Mouse (Mus musculus) spleen, postnatal 36 days (tissue): Measurements from ENCODE around the gene Grxcr1.

ENCODE experiments used
- DNase-seq, 2 experiments: peaks; one replicate each; pipeline ENCODE4 v3.0.0; 2022; ENCODE audit warnings: low spot score in 2 of 2, mixed read lengths in 1 of 2

Gene Grxcr1

GRCm38 (mm10) chr5:68031744-68032143 is at the start of gene Grxcr1:
TSS of gene Grxcr1 (plus strand) at chr5:68031835.
- DNase-seq = no peak

GRCm38 (mm10) chr5:67981946-67982526 is 49.6 kb upstream of the Grxcr1 start:
- no peak for DNase-seq

GRCm38 (mm10) chr5:67990426-67990825 is 41.2 kb upstream of the Grxcr1 start:
- DNase-seq = no peak

- no peak for DNase-seq
Observed at GRCm38 (mm10) chr5:68002611-68003010, 29.0 kb upstream of the Grxcr1 start.

GRCm38 (mm10) chr5:68003904-68004303 is 27.7 kb upstream of the Grxcr1 start:
- no peak for DNase-seq

GRCm38 (mm10) chr5:68004419-68004818 is 27.2 kb upstream of the Grxcr1 start:
- DNase-seq = no peak

- DNase-seq = no peak
Observed at GRCm38 (mm10) chr5:68007074-68007473, 24.6 kb upstream of the Grxcr1 start.

- DNase-seq = no peak
Observed at GRCm38 (mm10) chr5:68011569-68011968, 20.1 kb upstream of the Grxcr1 start.

GRCm38 (mm10) chr5:68012618-68013017 is 19.0 kb upstream of the Grxcr1 start:
- DNase-seq = peak; percentile 37 to 58

- no peak for DNase-seq
Observed at GRCm38 (mm10) chr5:68020870-68021269, 10.8 kb upstream of the Grxcr1 start.

- DNase-seq = no peak
Observed at GRCm38 (mm10) chr5:68026658-68027422, 4.8 kb upstream of the Grxcr1 start.

GRCm38 (mm10) chr5:68027474-68027873 is 4.2 kb upstream of the Grxcr1 start:
- no peak for DNase-seq

- peak; percentile 38 to 39 for DNase-seq
Observed at GRCm38 (mm10) chr5:68033345-68033744, 1.7 kb downstream of the Grxcr1 start.

- no peak for DNase-seq
Observed at GRCm38 (mm10) chr5:68039077-68039476, 7.4 kb downstream of the Grxcr1 start.

- no peak for DNase-seq
Observed at GRCm38 (mm10) chr5:68043339-68043738, 11.7 kb downstream of the Grxcr1 start.

GRCm38 (mm10) chr5:68048783-68049182 is 17.1 kb downstream of the Grxcr1 start:
- peak in 1 of 2 experiments; percentile 3 for DNase-seq

GRCm38 (mm10) chr5:68049536-68049935 is 17.9 kb downstream of the Grxcr1 start:
- DNase-seq = no peak

- no peak for DNase-seq
Observed at GRCm38 (mm10) chr5:68051101-68051500, 19.5 kb downstream of the Grxcr1 start.

- no peak for DNase-seq
Observed at GRCm38 (mm10) chr5:68057574-68057973, 25.9 kb downstream of the Grxcr1 start.

- DNase-seq = no peak
Observed at GRCm38 (mm10) chr5:68068694-68069093, 37.1 kb downstream of the Grxcr1 start.

GRCm38 (mm10) chr5:68070308-68070707 is 38.7 kb downstream of the Grxcr1 start:
- DNase-seq = no peak

- DNase-seq = no peak
Observed at GRCm38 (mm10) chr5:68071857-68072256, 40.2 kb downstream of the Grxcr1 start.

- no peak for DNase-seq
Observed at GRCm38 (mm10) chr5:68086535-68087098, 55.0 kb downstream of the Grxcr1 start.
